Mouse (Mus musculus): ENCODE data around the gene Anapc2. TPM values are rescaled to one million over a fixed set of nuclear protein-coding genes. Genes with fewer than 3 reads are reported as not detected.

Anapc2 gene
- total and polyA plus RNA-seq, 3 experiments, result 9.8 to 67.0 TPM; not detected in 1

DNA sequence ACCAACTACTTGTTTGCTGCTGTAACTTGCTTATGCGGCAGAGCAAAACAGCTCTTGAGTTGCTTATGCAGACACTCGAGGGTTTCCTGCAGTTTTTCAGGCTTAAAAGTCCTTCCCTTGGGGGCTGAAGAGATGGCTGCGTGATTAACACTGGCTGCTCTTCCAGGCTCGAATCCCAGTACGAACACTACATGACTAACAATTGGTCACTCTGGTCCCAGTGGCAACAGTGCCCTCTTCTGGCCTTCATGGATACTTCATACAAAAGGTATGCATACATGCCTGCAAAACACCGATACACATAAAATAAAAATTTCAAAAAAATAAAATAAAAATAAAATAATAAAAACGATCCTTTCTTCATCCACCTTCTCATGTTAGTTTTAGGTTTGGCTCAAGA is 56.2 kb downstream of the Anapc2 start (continued):
- TF ChIP-seq SMC3 (IDR thresholded peaks at IDR 0.05; ENCODE audit: low read depth, low read length) (peak; percentile 81), RAD21 (IDR thresholded peaks at IDR 0.05; ENCODE audit: low read depth, low read length) (peak; percentile 75), KAT2A (conservative IDR thresholded peaks at IDR 0.05; ENCODE audit: low read depth, low read length) (no peak), JUND (IDR thresholded peaks at IDR 0.05; ENCODE audit: low read depth, low read length) (no peak), ZC3H11A (IDR thresholded peaks at IDR 0.05; ENCODE audit: low read depth, low read length) (peak; percentile 55), TAL1 (IDR thresholded peaks at IDR 0.05; ENCODE audit: low read length) (no peak), GATA1 (IDR thresholded peaks at IDR 0.05; ENCODE audit: low read depth, low read length) (no peak), POLR2A (IDR thresholded peaks at IDR 0.05; ENCODE audit: control insufficient read depth in 1 of 2, insufficient read depth in 1 of 2, low read depth in 1 of 2, low read length in 2 of 2, poor library complexity in 1 of 2) (no peak), USF1 (IDR thresholded peaks at IDR 0.05; ENCODE audit: low read depth, low read length) (no peak), MAX (IDR thresholded peaks at IDR 0.05; ENCODE audit: low read length) (no peak), ZMIZ1 (IDR thresholded peaks at IDR 0.05; ENCODE audit: low read depth, low read length) (no peak), GABPA (IDR thresholded peaks at IDR 0.05; ENCODE audit: low read depth, low read length) (no peak), ZNF384 (IDR thresholded peaks at IDR 0.05; ENCODE audit: low read depth, low read length) (no peak), BHLHE40 (IDR thresholded peaks at IDR 0.05; ENCODE audit: borderline replicate concordance, low read depth, low read length) (no peak), E2F4 (IDR thresholded peaks at IDR 0.05; ENCODE audit: borderline replicate concordance, low read depth, low read length) (no peak), TCF12 (IDR thresholded peaks at IDR 0.05; ENCODE audit: low read depth, low read length) (no peak), CTCF (IDR thresholded peaks at IDR 0.05 in 2 of 3, conservative IDR thresholded peaks at IDR 0.05 in 1 of 3; ENCODE audit: control insufficient read depth in 1 of 3, insufficient read depth in 1 of 3, low read depth in 2 of 3, low read length in 3 of 3, poor library complexity in 1 of 3, severe bottlenecking in 1 of 3) (peak; percentile 65 to 81 (median 66)), NELFE (IDR thresholded peaks at IDR 0.05; ENCODE audit: low read depth, low read length) (no peak)

- peak overlapping the region; percentile 78 to 92 for H3K4me3 ChIP-seq (ENCODE audit: control insufficient read depth in 1 of 2, insufficient read depth in 1 of 2, low read depth in 2 of 2, low read length in 2 of 2)
- H3K9ac ChIP-seq (ENCODE audit: control insufficient read depth, low read depth, low read length, poor library complexity, severe bottlenecking), result peak overlapping the region; percentile 90
- peaks cover 3 to 19% of the 10 kb centered on the region in 2 experiments; a peak in 3 of 4 replicates for H3K4me1 ChIP-seq (ENCODE audit: control insufficient read depth in 1 of 2, insufficient read depth in 2 of 2, low read length in 2 of 2)
- H3K36me3 ChIP-seq (ENCODE audit: control insufficient read depth in 1 of 2, insufficient read depth in 2 of 2, low read length in 2 of 2), result peaks cover 0 to 15% of the 10 kb centered on the region in 2 experiments; a peak in 2 of 4 replicates
- TF ChIP-seq ELF1 (IDR thresholded peaks at IDR 0.05; ENCODE audit: low read depth, low read length) (no peak), UBTF (IDR thresholded peaks at IDR 0.05; ENCODE audit: borderline replicate concordance, insufficient read depth, low read depth, low read length) (no peak)
- H3K79me2 ChIP-seq (ENCODE audit: control insufficient read depth, insufficient read depth, low read length, poor library complexity), result peaks cover 22% of the 10 kb centered on the region
- H3K9me3 ChIP-seq (replicated peaks; ENCODE audit: insufficient read depth, low read length), result no peaks in the 10 kb centered on the region
- H3K27me3 ChIP-seq (ENCODE audit: control insufficient read depth in 1 of 2, insufficient read depth in 2 of 2, low read length in 2 of 2), result no peaks in the 10 kb centered on the region
- H3K27ac ChIP-seq (ENCODE audit: control insufficient read depth, low read depth, low read length), result no peak overlapping the region
- DNase-seq (ENCODE audit: low read depth, low spot score), result peak; percentile 38
Measured at GRCm38 (mm10) chr2:25331470-25331869, 59.2 kb downstream of the Anapc2 start.
